Mouse (Mus musculus) lung, postnatal 10 days (tissue): ENCODE measurements around the gene Pde10a.
"Not testable (repeated sequence)": the region's sequence is repeated elsewhere in the genome, so short reads cannot be mapped to it uniquely, and the experiment has no call there.

Source experiments
- DNase-seq: peaks from one replicate; pipeline ENCODE4 v3.0.0; 2021

The Pde10a gene

DNA sequence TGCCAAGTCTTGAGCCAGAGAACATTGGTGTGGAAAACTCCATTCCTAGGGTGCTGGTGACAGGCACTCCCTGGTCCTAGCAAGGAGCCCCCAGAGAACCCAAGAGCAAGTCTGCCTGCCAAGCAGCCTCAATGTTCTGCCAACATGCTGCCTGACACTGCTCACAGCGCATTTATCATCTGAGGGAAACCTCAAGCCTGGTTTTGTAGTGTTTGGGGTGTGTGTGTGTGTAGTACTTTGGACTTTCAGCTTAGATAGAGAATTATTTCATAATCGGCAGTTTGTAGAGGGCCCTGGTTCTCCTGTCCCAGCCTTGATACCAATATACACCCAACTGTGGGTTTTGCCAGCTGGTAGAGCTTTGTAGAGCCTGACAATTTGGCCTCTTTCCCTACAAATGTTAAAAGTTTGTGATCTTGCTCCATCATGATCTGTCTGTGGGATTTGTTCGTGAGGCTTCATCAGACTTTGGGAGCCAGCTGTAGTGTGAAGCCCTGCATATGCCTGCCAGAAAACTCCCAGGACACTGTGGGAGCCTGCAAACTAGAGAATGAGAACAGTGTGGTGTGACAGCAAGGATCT lies 127.6 kb downstream of the Pde10a start:
- peak; percentile 68 for DNase-seq

DNA sequence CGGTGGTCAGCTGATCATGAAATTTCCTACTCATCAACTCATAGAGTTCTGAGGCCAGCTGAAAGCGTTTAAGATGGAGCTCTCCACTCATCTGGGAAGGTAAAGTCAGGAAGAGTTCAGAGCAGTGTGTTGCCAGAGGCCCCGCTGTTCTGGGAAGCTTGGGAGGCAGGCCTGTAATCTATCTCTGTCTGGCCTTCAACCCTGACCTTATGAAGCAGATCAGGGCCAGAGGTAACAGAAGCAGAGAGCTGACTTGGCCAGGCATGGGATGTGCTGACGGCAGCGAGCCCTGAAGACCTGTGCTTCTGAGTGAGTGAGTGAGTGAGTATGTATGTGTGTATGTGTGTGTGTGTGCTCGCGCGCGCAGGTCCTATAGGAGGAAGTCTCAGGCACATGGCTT lies 132.5 kb downstream of the Pde10a start:
- DNase-seq = no peak

DNA sequence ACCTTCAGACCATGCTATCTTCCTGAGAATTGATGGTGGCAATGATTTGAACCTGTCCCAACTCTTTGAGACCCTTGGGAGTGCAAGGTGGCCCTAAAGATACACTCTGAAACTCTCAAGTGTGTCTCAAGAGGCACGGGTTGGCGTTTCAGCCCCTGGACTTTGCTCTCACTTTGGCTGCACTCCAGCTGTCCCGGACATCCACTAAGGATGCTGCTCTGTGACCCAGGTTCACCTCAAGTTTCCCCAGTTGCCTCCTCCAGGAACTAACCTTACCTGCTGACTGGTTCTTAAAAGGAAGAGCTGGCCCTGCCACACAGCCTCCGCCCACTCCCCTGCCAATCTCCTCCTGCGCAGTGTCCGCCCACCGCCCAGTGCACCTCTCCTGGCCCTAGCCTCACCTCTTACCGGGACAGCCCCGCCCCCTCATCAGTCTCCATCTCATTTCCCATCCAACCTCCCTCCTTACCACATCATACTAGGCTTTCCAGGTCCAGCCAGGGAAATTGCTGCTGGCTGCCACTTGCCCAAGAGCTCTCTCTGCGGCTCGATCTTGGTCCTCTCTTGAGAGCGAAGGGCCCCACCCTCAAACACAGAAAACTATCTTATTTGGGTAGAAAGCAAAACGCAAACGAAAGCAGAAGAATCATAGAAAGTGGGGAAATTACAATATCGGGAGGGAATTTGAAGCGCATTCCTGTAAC lies 133.7 kb downstream of the Pde10a start:
- DNase-seq = no peak

DNA sequence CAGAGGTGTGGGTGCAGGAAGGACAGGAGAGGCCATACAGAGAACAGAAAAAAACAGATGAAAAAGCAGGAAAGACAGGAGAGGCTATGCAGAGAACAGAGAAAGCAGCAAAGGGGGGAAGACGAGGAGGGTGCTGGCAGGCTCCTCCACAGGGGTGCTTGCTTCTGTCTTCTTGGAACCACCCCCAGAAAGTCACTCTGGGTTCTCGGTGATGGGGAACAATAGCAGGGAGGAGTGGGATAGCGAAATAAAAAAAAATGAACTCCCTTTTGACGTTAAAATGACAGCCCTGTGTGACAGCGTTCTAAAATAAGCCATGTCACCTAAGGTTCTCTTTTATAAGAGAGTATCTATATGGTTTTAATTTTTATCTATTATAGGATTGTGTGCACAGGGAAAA lies 141.7 kb downstream of the Pde10a start:
- no peak for DNase-seq

DNA sequence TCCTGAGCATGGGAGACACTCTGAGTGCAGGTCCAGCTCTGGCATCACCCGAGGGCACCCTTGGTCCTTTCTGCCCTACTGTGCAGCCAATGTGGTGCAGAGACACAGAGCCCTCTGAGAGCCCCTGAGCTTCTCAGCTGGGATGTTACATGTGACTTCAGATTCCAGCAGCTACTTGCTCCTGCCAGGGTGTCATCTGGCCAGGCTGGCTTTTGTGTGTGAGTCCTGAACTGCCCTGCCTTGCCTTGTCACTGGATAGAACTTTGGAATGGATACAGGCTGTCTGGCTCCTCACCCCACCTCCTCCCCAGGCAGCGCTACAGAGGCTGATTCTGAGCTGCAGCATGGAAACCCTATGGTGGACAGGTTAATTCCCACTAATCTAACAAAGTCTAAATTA lies 149.5 kb downstream of the Pde10a start:
- DNase-seq = no peak

DNA sequence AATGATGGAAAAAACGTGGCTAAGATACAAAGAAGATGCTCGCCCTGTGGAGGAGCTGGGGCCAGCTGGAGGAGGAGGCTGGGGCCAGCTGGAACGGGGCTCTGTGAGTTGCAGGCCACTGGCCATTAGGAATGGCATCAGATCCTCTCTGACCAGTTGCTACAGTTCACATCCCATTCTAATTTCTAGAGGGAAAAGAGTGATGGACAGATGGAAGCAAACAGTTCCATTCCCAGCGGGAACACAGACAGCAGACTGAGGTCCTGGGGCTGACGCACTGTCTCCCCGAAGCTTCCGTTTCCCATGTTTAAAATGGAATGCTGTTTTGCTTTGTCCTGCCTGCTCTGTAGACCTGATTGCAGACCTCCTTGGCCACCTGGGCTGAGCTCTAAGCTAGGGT lies 161.2 kb downstream of the Pde10a start:
- DNase-seq = no peak

DNA sequence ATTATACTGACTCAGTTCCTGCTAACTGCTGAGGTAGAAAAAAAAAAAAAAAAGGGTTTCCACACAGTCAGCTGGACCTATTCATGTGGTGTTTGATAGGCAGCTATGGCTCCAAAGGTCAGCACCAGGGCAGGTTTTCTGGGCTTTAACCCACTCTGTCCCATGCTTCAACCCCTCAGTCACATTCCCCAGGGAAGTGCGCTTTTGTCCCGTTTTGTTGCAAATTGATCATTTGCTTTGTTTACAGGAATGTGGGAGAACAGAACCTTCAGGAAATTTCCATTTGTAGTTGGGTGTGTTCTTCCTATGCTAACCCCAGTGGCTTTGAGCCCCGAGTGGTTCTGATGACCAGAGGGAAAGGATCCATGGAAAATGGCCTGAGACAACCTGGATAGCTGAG lies 162.9 kb downstream of the Pde10a start:
- no peak for DNase-seq

DNA sequence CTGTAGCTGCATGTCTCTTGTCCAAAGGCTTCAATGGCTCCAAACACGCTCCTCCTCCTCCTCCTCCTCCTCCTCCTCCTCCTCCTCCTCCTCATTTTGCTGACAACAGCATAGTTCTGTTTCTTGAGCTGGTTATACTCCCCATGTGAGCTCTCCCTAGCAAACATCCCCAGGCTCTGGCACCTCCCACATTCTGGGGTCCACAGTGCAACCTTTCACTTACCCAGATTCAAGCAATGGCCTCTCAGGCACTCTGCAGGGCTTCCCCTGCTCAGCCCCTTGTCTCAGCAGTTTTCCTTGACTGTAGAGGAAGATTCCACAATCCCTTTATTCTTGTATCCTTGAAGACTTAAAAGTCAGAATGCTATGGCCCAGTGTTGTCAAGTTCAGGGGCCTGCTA lies 173.1 kb downstream of the Pde10a start:
- no peak for DNase-seq

DNA sequence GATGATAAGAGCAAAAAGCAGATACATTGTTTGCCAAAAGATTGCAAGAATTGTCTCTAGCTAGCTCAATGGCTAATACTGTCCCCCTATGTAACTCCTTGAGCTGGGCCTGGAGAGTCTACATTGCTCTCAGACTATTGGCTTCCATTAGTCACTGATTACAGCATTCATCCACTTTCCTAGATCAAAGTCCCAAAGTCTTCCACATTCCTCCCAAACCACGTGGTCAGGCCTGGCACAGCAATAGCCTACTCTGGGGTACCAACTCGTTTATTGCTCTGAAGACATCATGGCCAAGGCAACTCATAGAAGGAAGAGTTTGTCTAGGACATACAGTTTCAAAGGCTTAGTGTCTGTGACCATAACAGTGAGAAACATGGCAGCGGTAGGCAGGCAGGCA lies 173.6 kb downstream of the Pde10a start:
- DNase-seq = no peak

DNA sequence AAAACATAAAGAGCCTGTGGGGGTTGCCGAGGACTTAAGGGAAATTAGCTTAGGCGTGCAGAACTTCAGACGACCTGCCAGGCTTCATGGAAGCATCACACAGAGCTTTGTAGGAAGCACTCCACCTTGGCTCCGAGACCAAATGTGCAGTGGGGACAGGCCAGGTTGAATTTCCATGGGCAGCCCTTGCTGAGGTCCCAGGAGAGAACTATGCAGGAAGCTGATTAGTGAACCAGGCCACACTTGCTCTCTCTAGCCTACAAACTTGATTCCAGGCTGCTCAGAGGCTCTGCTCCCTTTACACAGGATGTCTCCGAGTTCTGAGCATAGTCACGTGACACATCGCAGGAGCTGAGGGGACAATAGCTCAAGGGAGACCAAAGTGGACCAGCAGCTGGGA lies 175.9 kb downstream of the Pde10a start:
- no peak for DNase-seq

DNA sequence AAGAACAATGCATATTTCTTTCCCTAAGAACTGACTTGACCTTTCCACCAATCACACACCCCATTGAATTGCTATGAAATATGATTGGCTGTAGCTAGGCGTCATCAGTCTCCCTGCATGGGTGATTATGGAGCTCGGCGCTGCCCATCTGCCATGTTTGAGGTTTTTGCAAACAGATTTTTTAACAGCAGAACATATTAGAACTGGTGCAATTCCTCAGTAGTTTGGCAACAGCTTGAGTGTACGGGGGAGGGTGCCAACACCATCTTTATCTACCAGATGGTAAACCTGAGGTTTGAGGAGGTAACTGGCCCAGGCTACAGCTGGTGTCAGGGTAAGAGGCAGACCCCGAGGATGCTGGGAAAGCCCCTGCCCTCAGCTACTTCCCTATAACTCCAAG lies 177.3 kb downstream of the Pde10a start:
- no peak for DNase-seq

DNA sequence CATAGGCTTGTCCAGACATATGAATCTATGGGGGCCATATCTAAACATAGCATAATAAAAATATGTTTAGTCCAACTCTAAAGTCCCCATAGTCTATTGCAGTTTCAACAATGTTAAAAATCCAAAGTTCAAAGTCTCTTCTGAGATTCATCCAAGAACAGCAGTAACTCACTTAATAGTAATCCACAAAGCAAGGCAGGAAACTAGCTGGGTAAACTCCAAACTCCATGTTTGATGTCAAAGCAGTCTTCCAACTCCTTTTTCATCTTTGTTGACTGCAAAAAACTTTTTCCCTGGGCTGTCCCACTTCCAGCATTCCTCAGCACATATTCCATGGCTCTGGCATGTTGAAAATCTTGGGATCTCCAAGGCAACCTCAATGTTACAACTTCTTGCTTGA lies 182.8 kb downstream of the Pde10a start:
- no peak for DNase-seq

DNA sequence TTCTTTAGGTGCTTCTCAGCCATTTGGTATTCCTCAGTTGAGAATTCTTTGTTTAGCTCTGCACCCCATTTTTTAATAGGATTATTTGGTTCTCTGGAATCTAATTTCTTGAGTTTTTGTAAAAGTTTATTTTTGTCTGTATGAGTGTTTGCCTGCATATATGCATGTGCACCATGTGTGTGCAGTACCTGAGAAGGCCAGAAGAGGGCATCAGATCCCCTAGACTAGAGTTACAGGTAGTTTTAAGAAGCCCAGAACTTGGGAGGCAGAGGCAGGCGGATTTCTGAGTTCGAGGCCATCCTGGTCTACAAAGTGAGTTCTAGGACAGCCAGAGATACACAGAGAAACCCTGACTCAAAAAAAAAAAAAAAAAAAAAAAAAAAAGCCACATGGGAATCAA lies 187.6 kb downstream of the Pde10a start:
- DNase-seq = not testable (repeated sequence)

DNA sequence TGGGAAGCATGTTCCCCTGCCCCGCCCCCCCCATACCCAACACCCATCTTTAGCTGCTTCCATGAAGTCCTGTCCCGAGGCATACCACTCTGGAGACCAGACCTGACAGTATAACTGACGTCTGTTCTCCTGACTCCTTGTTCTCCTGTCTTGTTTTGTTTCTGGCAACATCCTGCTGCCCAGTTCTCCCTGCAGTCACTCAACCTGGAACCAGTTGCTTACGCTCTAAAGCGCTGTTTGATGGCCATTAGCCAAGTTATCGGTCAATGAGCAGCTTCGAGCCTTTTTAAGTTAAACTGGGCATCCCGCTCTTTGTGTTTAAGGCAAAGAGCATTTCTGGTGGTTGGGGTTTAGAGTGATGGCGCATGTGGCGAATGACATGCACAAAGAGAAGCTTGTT lies 195.8 kb downstream of the Pde10a start:
- no peak for DNase-seq

DNA sequence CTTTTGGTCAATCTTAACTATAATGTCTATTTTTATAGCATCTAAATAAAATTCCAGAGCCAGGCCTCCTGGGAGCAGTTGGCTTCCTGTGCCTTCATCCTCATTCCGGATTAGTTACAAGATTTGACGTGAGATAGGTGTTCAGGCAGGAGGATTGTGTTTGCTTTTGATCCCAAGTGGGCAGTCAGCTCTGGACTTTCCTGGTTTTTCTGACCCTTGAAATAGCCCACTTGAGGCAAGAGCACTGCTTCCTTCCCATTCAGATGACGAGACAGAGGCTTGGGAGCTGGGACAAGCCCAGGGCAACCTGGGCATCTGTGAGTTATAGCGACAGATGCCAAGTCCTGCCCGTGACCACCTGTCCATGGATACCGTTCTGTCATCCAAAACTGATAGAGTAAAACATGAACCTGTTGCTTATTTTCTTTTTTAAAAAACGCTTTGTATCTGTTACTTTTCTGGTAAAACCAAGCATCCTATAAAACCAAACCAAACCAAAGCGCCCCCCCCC lies 199.3 kb downstream of the Pde10a start:
- DNase-seq = no peak

DNA sequence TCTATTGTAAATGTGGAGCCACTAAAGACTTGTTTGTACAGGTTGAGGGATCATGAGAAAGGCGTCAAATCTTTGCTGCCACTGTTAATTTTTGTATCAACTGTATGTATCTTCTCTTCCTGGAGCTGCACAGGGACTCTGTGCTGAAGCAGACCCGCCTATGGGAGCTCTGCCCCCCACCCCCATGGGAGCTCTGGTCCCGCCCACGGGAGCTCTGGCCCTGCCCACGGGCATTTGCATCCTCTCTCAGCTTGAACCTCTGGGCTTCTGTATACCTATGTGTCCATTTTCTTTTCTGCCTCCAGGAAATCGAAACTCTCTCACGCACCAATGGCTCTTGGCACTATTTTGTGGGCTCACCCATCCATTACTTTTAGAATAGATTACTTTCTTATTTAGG lies 203.5 kb downstream of the Pde10a start:
- peak; percentile 6 for DNase-seq

DNA sequence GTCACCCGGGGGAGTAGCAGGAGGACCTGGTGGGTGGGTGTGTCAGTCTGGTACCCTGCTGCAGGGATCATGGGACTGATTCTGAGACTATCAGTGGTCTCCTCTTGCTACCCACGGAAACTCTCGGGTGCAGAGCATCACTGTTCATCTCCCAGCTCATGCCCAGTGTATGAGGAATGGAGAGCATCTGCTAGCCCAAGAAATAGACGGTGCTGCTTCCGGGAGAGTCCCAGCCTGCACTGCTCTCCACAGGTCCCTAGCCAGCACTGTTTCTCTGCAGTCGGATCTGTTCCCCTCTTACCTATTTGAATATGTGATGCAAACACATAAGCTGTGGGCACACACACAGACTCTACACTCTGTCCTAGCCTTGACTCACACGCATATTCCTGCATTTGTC lies 204.6 kb downstream of the Pde10a start:
- DNase-seq = no peak

DNA sequence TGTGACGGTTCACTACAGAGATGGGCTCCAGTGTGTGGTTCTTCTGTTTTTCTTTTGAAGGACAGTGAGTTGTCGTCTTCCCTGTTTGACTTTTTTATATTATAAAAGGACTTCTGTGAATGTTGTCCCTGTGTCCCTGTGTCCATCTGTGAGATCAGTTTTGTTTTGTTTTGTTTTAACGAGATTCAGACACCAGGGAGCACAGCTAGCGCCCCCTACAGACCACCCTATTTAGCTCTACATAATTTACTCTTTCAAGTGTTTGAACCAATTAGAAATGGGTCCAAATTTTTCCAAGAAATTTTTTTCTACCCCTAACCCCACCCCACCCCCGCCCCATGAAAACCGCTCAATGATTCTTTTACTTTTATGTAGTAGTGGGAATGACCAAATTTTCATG lies 205.9 kb downstream of the Pde10a start:
- no peak for DNase-seq

DNA sequence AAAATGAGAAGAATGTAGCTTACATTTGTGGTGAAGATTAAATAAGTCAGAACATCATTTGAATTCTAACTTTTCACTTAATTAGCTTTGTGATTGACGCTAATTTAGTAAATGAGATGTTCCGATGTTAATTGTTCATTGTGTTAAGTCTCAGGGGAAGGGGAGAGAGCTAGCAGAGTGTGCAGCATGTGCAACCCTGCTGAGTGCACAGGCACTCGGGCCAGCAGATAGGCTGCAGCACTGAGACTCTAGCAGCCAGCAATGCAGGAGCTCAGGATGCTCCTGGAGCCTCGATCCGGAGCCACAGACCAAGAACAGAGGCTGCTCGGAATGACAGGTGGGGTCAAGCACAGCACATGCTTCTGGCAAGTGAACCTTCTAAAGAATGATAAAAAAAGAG lies 211.1 kb downstream of the Pde10a start:
- DNase-seq = no peak

DNA sequence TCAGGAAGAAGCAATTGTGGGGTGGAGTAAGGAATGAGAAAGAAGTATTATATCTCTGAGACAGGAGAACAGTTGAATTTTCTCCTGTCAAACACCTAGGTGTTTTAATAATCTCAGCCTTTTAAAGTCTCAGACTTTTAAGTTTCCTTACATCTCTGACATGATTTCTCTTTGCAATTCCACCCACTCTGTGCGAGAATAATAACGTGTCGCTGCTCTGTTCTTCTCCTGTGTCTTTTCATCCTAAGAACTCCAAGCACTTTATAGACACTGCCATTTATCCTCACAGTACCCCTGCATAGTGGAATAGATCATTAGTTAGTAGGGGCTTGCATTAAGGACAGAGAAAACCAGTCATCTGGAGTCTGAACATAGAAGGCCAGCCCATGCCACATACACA lies 217.6 kb downstream of the Pde10a start:
- DNase-seq = no peak

DNA sequence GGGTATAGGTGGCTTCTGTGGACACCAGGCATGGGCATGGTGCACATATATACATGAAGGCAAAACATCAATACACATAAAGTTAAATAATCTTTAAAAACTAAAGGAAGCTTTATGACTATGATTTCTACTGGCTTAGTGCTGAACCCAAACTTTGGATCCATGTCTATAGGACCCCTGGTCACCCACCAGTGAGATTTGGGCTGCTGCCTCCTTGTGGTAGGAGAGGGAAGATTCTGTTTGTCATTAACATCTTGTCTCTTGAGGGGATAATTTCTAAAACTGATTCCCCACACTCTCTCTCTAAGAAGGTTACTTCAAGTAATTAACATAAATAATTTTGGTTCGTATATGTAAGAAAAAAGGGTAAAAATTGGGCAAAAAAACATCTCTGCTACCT lies 220.2 kb downstream of the Pde10a start:
- no peak for DNase-seq

DNA sequence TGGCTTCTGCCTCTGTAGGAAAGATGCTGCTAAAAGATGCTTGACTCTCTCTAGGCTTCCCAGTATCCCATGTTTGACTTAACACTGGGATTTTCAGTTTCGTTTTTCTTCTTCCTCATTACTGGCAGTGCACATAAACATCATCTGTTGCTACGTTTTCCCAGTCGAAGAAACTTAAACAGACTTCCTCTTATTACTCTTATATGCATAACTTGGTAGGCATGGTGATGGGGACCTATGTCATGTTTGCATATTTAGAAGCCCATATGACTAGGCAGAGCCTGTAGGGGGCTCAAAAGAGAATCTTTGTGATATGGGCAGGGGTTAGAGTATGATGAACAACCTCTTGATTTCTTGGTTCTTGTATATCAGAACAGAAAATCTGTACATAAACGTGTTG lies 224.3 kb downstream of the Pde10a start:
- no peak for DNase-seq

DNA sequence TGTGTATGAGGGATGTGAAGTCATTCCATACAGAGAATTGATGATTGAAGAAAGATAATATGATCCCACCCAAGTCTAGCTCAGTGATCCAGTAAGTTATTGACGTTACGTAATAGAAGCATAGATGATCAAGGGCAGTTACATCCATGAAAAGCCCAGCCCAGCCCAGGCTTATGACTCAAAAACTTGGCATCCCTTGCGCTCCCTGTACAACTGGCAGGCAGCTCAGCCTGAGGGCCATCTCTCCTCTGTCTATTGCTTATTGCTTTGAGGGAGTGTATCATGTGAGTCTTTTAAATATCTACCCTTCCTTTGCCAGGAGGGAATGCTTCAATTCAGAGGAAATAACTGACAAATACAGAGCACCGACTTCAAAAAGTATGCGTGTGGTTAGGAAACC lies 232.4 kb downstream of the Pde10a start:
- peak; percentile 20 for DNase-seq

DNA sequence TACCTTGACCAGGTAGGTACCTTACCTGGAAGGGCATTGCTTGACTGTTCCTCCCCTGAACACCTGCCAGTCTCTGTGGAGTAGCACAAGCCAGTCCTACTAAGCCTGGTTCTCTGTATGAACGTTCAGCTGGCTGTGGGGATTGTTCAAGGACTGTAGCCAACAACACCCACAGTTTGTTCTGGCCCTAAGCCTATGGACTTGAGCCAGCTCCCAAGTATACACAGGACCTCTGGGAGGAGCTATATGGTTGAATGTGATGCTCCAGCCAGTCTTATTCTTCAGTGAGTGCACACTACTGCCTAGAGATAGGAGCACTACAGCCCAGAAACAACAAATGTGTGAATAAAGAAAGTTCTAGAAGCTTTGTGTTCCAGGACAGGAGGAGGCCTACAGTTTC lies 238.1 kb downstream of the Pde10a start:
- peak; percentile 72 for DNase-seq

DNA sequence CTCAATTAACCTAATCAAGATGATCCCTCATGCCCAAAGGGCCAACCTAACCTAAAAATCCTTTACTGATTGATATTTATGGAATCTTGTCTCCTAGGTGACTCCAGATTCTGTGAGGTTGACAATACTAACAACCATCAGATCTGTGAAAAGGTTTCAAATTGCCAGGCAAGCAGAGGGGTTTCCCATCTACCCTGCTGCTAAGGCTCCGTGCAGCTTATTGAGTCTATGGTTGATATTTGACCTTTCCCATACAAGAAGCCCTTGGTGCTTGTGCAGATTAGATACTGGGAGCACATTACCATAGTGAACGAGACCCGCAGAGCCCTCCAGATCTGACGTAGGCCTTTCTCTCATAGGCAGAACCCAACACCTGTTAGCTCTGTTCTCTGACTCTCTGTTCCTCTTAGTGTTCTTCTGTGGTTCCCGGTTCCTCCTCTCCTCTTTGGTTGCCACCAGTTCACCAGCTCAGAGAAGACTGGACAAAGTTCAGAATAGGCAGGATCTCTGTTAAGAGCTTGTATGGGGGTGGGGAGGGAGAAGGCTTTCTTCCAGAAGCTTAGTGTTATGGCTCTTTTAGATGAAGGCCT lies 240.9 kb downstream of the Pde10a start:
- no peak for DNase-seq
